Mouse (Mus musculus): ENCODE measurements around the gene Krtap29-1. TPM values are rescaled to one million over a fixed set of nuclear protein-coding genes. Genes with fewer than 3 reads are reported as not detected.

Gene Krtap29-1
- polyA plus RNA-seq, 1 experiment, result not detected

DNA sequence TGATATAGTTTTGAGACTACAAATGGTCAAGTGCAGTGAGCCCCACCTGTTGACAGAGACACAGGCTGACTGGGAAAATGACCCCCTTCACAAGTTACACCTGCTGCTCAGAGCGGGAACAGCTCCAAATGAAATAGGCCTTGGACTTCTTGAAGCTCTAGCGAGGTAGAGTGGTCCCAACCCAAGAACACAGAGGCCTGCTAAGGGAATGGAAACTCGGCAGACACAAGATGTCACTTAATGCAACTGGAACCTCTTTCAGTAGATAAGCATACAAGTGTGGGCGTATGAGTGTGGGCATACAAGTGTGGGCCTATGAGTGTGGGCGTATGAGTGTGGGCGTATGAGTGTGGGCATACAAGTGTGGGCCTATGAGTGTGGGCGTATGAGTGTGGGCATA, 20.2 kb upstream of the Krtap29-1 start:
- TF ChIP-seq POLR2A (IDR thresholded peaks at IDR 0.05; ENCODE audit: extremely low read depth, insufficient read depth, low read length) (no peak), CTCF (IDR thresholded peaks at IDR 0.05; ENCODE audit: extremely low read depth, insufficient read depth, low read length) (no peak)
- Histone ChIP-seq H3K4me3 (ENCODE audit: insufficient read depth, low read length) (no peak overlapping the region), H3K27ac (ENCODE audit: insufficient read depth, low read length) (no peak overlapping the region), H3K4me1 (ENCODE audit: control insufficient read depth, insufficient read depth, low read length) (no peaks in the 10 kb centered on the region)

GRCm38 (mm10) chr11:99994384-99994661, 15.5 kb upstream of the Krtap29-1 start:
- Histone ChIP-seq H3K4me1 (ENCODE audit: control insufficient read depth, insufficient read depth, low read length) (0 out of 2 replicates have a peak, but pooled peaks cover 2% of the 10 kb centered on the region), H3K4me3 (ENCODE audit: insufficient read depth, low read length) (no peak overlapping the region), H3K27ac (ENCODE audit: insufficient read depth, low read length) (no peak overlapping the region)
- no peak for TF ChIP-seq POLR2A (IDR thresholded peaks at IDR 0.05; ENCODE audit: extremely low read depth, insufficient read depth, low read length)
- no peak for TF ChIP-seq CTCF (IDR thresholded peaks at IDR 0.05; ENCODE audit: extremely low read depth, insufficient read depth, low read length)

GRCm38 (mm10) chr11:99993620-99994383, 14.9 kb upstream of the Krtap29-1 start, which contains the start of gene Krtap17-1:
Gene Krtap17-1, minus strand, starts transcription at chr11:99993994.
- H3K4me3 ChIP-seq (ENCODE audit: insufficient read depth, low read length), result no peak within 1 kb of the TSS
- TF ChIP-seq POLR2A (IDR thresholded peaks at IDR 0.05; ENCODE audit: extremely low read depth, insufficient read depth, low read length) (no peak), CTCF (IDR thresholded peaks at IDR 0.05; ENCODE audit: extremely low read depth, insufficient read depth, low read length) (no peak)
- 0 out of 2 replicates have a peak, but pooled peaks cover 2% of the 10 kb centered on the region for H3K4me1 ChIP-seq (ENCODE audit: control insufficient read depth, insufficient read depth, low read length)
- H3K27ac ChIP-seq (ENCODE audit: insufficient read depth, low read length), result no peak within 1 kb of the TSS

DNA sequence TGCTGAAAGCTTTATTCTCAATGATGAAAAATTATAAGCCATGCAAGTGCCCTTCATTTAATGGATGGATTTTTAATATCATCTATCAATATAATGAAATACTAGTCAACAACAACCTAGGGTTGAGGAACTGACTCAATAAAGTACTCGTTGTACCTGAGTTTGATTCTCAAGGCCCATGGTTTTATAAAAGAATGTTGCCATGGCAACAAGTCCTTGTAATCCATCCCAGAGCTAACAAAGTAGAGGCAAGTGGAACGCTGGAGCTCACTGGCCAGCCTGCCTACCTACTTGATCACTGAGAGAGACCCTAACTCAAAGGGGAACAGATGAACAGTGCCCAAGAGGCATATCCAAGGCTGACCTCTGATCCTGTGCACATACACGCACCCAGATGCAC, 11.7 kb upstream of the Krtap29-1 start:
- TF ChIP-seq POLR2A (IDR thresholded peaks at IDR 0.05; ENCODE audit: extremely low read depth, insufficient read depth, low read length), result no peak
- TF ChIP-seq CTCF (IDR thresholded peaks at IDR 0.05; ENCODE audit: extremely low read depth, insufficient read depth, low read length), result no peak
- H3K27ac ChIP-seq (ENCODE audit: insufficient read depth, low read length), result no peak overlapping the region
- H3K4me3 ChIP-seq (ENCODE audit: insufficient read depth, low read length), result no peak overlapping the region
- 0 out of 2 replicates have a peak, but pooled peaks cover 2% of the 10 kb centered on the region for H3K4me1 ChIP-seq (ENCODE audit: control insufficient read depth, insufficient read depth, low read length)

- TF ChIP-seq CTCF (IDR thresholded peaks at IDR 0.05; ENCODE audit: extremely low read depth, insufficient read depth, low read length) (no peak), POLR2A (IDR thresholded peaks at IDR 0.05; ENCODE audit: extremely low read depth, insufficient read depth, low read length) (no peak)
- H3K4me1 ChIP-seq (ENCODE audit: control insufficient read depth, insufficient read depth, low read length), result 0 out of 2 replicates have a peak, but pooled peaks cover 2% of the 10 kb centered on the region
- no peak overlapping the region for H3K4me3 ChIP-seq (ENCODE audit: insufficient read depth, low read length)
- H3K27ac ChIP-seq (ENCODE audit: insufficient read depth, low read length), result no peak overlapping the region
Measured at GRCm38 (mm10) chr11:99989881-99990405, 11.1 kb upstream of the Krtap29-1 start.

DNA sequence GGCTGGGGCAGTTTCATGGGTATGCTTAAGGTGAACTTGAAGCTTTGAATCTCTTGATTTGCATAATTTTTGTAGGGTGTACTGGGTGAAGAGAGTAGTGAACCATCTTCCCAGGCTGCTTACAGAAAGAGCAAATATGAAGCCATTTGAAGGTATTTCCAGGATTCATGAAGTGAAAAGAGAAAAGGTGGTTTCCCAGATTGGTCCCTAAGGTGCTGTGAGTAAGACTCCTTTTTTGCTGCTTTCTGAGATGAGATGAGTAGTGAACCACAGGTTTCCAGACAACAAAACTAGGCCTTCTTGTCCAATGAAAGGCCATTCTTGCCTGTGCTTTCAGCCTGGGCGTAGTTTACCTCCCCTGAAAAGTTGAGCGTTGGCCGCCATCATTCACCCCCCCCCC, 9.7 kb upstream of the Krtap29-1 start:
- Histone ChIP-seq H3K27ac (ENCODE audit: insufficient read depth, low read length) (no peak overlapping the region), H3K4me3 (ENCODE audit: insufficient read depth, low read length) (no peak overlapping the region), H3K4me1 (ENCODE audit: control insufficient read depth, insufficient read depth, low read length) (0 out of 2 replicates have a peak, but pooled peaks cover 2% of the 10 kb centered on the region)
- TF ChIP-seq CTCF (IDR thresholded peaks at IDR 0.05; ENCODE audit: extremely low read depth, insufficient read depth, low read length) (no peak), POLR2A (IDR thresholded peaks at IDR 0.05; ENCODE audit: extremely low read depth, insufficient read depth, low read length) (no peak)

DNA sequence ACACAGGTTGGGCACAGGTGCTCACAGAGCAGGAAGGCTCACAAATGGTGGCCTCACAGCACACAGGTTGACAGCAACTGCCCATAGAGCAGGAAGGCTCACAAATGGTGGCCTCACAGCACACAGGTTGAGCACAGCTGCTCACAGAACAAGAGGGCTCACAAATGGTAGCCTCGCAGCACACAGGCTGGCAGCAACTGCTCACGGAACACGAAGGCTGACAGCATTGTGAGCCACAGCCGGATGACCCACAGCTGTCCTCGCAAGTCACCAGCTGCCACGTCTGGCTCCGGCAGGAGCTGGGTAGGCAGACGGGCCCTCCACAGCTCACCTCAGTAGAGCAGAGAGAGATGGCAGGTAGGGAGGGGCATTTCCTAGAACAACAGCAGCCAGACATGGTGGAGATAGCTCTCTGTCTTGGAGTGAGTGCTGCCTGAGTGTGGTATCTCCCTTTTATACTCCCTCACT, 7.4 kb upstream of the Krtap29-1 start, which contains the start of gene Krtap16-1:
Gene Krtap16-1 (minus strand): TSS at position 418 of the 468 bp plus-strand sequence.
- no peak within 1 kb of the TSS for H3K27ac ChIP-seq (ENCODE audit: insufficient read depth, low read length)
- TF ChIP-seq POLR2A (IDR thresholded peaks at IDR 0.05; ENCODE audit: extremely low read depth, insufficient read depth, low read length) (no peak), CTCF (IDR thresholded peaks at IDR 0.05; ENCODE audit: extremely low read depth, insufficient read depth, low read length) (no peak)

DNA sequence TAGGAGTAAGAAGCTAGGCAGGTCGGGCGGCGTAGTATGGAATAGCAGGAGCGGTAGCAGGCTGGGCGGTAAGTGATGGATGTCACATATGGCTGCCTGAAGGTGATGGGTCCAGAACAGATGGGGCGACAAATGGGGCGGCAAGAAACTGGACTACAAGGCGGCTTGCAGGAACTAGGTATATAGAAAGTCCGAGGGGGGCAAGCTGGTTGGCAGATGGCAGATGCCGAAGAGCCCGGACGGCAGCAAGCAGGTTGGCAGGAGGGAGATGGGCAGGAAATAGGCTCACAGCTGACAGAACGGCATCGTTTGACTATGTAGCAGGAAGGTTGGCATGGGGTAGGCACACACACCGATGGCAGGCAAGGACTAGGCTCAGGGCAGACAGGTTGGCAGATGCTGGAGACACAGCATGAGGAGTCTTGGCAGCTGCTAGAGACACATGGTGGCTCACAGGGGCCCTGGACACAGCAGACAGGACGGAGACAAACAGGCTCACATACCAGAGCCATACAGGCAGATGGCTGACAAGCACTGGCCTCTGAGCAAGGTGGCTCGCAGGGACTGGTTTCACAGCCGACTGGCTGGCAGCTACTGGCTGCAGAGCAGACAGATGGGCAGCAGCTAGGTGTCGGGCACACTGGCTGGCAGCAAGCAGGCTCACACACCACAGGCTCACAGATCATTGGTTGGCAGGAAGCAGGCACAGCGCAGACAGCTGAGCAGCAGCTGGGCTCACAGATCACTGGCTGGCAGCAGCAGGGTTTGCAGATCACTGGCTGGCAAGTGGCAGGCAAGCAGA, 6.6 kb upstream of the Krtap29-1 start:
- H3K27ac ChIP-seq (ENCODE audit: insufficient read depth, low read length), result no peak overlapping the region

More for the DNA sequence above, 7.4 kb upstream of the Krtap29-1 start, which contains the start of gene Krtap16-1:
- H3K4me1 ChIP-seq (ENCODE audit: control insufficient read depth, insufficient read depth, low read length), result 0 out of 2 replicates have a peak, but pooled peaks cover 2% of the 10 kb centered on the region
- H3K4me3 ChIP-seq (ENCODE audit: insufficient read depth, low read length), result no peak within 1 kb of the TSS

DNA sequence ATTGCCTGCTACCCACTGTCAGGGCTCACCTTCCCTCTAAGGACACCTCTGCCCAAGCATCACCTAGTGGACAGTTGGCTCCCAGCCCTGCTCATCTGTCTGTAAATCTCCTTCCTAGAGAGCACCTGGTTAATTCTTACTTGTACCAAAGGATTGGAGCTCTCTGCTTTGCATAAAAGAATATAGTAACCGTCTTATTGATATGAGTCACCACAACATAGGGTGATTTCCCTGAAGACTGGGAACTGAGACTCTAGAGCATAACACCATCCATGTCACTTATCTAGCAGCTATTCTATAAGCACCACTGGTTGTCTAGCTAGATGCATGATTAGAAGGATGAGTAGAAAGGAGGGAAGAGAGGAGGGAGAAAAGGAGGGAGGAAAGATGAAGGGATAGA, 4.6 kb upstream of the Krtap29-1 start:
- Histone ChIP-seq H3K4me1 (ENCODE audit: control insufficient read depth, insufficient read depth, low read length) (no peaks in the 10 kb centered on the region), H3K4me3 (ENCODE audit: insufficient read depth, low read length) (no peak overlapping the region), H3K27ac (ENCODE audit: insufficient read depth, low read length) (no peak overlapping the region)
- TF ChIP-seq POLR2A (IDR thresholded peaks at IDR 0.05; ENCODE audit: extremely low read depth, insufficient read depth, low read length) (no peak), CTCF (IDR thresholded peaks at IDR 0.05; ENCODE audit: extremely low read depth, insufficient read depth, low read length) (no peak)

More for the DNA sequence above, 6.6 kb upstream of the Krtap29-1 start:
- no peak for TF ChIP-seq POLR2A (IDR thresholded peaks at IDR 0.05; ENCODE audit: extremely low read depth, insufficient read depth, low read length)
- TF ChIP-seq CTCF (IDR thresholded peaks at IDR 0.05; ENCODE audit: extremely low read depth, insufficient read depth, low read length), result no peak
- no peak overlapping the region for H3K4me3 ChIP-seq (ENCODE audit: insufficient read depth, low read length)
- no peaks in the 10 kb centered on the region for H3K4me1 ChIP-seq (ENCODE audit: control insufficient read depth, insufficient read depth, low read length)
